Mouse (Mus musculus) ES-Bruce4 (cell line): ENCODE measurements around the gene Ryr3.

Experiments used
- CTCF ChIP-seq: IDR thresholded peaks from one replicate; pipeline ENCODE4 v1.8.1; 2011; ENCODE audit warnings: low read depth, low read length
- EP300 ChIP-seq: IDR thresholded peaks from 2 replicates; pipeline ENCODE4 v1.6.1; 2011; ENCODE audit warnings: low read depth, low read length; ENCODE audit not compliant: insufficient read depth
- POLR2A ChIP-seq: IDR thresholded peaks from one replicate; pipeline ENCODE4 v1.8.1; 2011; ENCODE audit warnings: low read length; ENCODE audit not compliant: insufficient read depth

GRCm38 (mm10) chr2:113076396-113076795 lies 140.5 kb downstream of the Ryr3 start:
- TF ChIP-seq CTCF (no peak), EP300 (no peak), POLR2A (no peak)
